Mouse (Mus musculus) brain, embryonic 18.5 days (tissue): ENCODE results near the gene Lima1.
"Not testable (repeated sequence)": the region's sequence is repeated elsewhere in the genome, so short reads cannot be mapped to it uniquely, and the experiment has no call there.

Experiments used
- DNase-seq: peaks from one replicate; pipeline ENCODE4 v3.0.0-alpha.2; 2012; ENCODE audit warnings: low read depth, low spot score

Gene Lima1

DNA sequence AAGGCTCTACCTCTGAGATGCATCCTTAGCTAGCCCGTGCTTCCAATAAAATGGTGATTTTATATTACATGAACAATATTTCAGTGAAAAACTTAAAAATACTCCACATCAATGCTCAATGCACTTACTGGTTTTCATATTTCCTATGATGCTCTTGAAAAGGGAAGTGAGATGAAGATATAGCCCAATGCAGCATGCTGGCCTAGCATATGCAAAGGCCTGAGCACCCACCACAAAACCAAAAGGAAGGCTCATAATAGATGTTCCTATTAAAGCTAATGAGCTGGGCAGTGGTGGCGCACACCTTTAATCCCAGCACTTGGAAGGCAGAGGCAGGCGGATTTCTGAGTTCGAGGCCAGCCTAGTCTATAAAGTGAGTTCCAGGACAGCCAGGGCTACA, 69.6 kb downstream of the Lima1 start:
- no peak for DNase-seq

DNA sequence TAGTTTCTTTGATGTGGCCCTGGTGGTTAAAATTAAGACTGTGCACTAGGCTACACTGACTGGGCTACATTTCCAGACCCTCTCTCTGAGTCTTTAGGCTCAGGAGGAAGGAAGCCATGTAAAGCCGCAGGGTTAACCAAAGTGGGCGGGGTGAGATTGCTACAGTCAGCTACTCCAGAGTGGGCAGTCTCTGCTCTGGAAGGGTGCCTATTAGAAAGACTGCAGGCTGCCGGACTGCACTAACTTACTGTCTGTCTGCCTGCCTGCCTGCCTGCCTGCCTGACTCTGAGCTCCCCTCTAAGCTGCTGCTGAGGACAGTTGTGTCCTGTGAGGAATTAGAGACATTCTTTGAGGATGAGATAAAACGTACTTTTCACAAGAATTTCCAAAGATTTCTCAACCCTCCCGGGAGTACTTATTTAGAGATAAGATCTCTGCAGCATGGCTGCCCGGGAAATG, 72.0 kb downstream of the Lima1 start:
- no peak for DNase-seq

DNA sequence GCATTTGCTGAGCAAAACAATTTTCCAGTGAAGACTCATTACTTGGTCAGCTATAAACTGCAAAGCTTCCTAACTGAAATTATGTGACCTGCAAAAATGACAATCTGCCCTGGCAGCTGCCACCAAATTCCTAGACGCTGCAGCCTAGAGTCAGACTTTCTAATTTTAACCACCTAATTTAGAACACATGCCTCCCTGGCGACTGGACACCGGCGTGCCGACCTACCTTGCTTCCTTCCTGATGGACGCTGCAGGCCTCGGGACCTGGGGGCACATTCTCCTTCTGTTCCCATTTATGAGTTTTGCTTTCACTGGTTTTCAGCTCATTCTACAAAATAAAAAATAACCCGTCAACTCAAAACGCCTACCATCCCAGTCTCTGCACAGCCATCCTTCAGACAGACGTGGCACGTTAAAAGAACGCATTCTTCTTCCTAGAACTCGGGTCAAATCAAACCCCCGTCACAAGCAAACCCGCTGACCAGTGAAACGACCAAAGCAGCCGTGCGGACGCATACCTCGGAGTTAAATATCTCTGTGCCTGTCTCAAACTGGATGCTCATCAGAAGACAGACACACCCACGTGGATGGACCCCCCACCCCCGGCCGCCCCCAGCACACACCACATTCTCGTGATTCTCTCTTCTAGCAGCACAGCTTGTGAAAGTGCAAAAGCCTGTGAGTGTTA, 73.2 kb downstream of the Lima1 start:
- no peak for DNase-seq

DNA sequence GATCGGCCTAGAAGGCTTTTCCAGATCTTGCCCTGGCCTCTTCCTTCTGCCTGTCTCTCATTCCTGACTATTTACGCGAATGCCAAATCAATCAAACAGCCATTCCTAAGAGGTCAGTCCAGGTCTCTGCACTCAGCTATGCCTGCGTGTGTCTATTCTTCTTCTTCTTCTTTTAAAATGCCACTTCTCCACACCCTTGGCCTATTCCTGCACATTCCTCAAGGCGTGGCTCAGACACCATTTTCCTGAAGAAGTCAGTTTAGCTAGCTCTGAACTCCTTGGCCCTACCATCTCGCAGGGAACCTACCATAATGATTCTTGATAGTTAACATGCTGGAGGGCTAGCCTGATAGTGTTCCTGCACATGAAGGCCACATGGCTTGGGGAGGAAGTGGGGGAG, 75.5 kb downstream of the Lima1 start:
- DNase-seq: no peak

DNA sequence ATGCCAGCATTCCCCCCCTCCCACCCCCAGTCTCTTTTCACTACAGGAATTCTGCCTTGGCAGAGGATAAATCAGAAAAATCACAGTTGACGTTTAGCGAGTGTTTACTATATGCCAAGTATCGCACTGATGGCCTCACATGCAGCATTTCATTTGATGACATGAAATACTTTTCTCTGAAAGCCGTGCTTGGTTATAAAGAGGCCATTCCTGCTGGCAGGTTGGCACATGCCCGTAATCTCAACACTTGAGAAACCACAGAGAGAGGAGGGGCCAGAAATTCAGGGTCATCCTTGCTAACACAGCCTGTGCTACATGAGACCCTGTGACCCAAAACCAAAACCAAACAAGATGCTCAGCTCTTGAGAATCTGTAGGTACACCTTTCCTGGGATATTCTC, 77.4 kb downstream of the Lima1 start:
- no peak for DNase-seq

DNA sequence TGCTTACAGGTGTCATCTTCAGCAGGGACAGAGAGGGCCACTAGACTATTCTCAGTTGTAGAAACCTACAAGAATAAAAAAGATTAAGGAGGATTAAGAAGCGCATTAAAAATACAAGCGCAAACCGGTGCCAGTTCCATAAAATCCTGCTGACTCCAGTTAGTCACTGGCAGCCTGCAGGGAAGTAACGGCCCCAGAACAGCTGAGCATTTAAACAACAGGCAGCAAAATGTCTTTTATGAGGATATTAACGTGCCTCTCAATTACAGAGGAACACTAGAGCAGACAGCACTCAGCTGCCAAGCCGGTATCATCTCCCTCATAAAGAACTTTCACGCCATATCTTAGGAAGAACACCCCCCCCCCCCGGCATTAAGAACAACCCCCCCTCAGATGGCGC, 78.5 kb downstream of the Lima1 start:
- DNase-seq: no peak

DNA sequence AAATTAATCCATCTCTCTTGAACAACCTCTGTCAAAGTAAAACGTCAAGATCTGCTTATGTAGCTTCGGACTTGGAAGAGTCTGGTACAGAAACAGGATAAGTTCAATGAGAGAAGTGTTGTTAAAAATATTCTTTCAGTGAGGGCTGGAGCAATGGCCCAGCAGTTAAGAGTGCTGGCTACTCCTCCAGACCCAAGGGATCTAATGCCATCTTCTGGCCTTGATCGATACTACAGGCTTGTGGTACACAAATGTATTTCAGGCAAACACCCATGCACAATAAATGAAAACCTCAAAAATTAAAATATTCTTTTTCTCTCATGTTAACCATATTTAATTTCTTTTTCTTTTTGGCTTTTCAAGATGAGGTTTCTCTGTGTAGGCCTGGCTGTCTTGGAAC, 79.2 kb downstream of the Lima1 start:
- no peak for DNase-seq

DNA sequence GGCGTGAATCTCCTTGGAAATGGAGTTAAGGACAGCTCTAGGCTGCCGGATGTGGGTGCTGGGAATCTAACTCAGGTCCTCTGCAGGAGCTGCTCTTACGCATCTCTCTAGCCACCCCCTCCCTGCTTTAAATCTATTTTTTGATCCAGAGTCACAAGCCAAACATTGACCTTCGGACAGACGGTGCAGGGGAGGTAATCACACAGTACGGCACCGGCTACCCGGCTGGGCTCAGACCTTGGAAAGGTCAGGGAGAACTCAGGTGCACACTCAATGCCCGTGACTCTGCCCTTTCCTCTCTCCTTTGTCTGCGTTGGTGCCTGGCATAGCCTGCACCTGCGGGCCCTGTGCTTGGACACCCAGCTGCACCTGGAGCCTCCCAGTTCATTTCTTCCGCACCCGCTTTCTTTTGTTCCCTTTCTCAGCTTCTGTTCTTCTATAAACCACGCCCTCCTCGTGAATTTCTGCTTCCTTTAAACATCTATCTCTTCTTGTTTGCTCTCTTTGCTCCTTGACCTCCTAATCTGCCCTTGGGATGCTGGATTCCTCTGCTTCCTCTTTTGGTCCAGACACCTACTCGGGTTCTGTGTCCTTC, 82.9 kb downstream of the Lima1 start:
- DNase-seq: no peak

DNA sequence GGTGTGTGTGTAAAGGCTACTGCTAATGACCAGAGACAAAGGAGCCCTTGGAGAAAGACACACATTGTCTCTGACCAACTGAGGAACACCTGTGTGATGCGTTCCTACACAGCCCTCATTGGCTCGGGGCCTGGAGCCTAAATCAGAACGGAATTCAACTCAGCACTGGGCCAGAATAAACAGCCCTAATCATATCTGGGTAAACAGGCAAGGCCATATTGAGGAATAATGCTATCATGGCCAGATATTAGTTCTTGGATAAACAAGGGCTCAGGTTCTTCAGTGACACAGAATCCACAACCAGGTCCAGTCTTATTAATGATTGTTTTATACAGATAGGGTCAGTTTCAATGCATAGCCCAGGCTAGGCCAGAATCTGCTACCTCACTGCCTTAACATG, 84.3 kb downstream of the Lima1 start:
- no peak for DNase-seq

DNA sequence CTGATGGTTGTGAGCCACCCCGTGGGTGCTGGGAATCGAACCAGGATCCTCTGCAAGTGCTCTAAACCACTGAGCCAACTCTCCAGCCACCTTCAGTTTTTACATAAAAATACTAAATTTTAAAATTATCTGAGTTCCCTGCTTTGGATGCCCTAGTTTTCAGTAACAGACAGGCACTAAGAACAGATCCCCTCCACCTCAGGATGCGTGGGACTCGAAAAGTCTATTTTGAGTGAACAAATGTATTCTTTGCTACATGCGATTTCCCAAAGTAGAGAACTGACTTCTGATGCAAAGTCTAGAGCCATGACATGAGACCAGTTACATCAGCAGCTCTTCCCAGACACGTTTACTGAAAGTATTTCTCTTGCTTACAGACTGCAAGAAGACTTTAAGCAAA, 84.8 kb downstream of the Lima1 start:
- no peak for DNase-seq

DNA sequence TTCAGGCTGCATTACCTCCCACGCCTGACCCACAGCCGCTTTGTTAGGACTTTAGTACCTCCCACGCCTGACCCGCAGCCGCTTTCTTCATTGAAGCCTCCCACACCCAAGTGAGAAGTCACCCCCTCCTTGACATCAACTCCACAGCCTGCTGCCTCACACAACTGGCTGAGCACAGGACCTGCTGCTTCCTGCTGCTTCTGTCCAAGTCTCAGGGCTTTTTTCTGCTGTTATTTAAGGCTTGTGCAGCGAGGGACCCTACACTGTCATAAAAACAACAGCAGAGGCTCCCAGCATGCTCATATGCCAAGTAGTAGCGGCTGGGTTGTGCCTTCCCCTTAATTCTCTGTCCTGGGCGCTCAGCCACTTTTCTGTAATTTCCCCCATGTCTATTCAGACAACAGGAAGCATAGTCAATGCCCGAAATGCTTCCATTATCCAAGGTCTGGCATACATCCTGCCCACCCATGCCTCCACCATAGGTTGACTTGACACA, 87.6 kb downstream of the Lima1 start:
- no peak for DNase-seq

DNA sequence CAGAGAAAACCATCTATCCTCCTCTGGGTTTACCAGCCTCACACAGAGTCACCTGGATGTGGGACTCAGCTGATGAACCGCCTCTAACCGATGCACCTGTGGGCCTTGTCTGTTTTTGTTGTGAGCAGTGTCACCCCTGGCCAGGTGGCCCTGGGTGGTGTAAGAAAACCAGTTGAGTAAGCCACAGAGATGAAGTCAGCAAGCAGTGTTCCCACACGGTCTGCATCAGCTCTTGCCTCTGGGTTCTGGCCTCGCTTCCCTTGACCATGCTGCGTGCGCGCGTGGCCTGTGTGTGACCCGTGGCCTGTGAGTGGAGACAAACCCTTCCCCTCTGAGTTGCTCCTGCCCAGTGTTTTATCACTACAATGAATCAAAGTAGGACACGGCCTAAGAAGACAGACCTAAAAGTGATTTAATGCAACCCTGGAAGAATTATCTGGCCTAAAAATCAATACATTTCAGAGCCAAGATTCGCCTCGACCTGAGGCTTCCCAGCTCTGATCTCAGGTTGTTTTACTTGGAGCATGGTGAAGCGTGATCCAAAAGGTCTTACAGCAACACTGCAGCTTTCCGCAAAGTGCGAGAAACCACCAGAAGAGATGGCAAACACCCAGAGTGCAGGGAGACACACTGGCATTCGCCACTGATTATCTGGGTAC, 96.5 kb downstream of the Lima1 start:
- no peak for DNase-seq

DNA sequence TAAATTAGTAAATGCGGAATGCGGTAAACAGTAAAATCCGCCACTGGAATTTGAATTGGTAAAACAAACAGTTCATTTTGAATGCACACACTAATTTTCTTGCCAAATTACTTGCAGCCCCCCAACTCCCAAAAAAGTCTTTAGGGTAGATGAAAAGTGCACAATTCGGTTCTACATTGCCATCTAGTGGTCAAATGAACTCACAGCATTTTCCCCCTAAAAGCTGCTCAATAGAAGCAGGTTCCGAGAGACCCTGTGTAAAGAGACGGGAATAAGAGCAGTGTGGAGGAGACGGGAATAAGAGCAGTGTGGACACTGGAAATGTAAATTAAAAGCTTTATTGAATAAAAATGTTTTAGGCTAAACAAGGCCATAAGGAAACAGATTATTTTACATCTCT, 97.1 kb downstream of the Lima1 start:
- no peak for DNase-seq

DNA sequence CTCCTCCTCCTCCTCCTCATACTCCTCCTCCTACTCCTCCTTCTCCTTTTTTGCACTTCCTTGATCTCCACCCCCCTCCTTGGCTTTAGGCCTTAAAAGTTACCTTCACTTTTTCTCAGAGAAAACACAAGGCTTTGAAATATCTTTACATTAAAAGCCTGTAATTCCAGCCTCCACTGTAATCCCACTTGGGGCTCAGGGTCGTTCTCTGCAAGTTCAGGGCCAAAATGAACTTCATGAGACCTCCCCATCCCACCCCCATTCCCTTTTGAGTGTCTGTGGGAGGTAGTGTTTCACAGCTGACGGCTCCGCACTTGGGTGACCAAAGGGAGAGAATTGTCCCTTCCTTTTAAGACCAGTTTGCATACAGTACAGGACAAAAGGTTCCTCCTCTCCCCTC, 102.3 kb downstream of the Lima1 start:
- DNase-seq: no peak

DNA sequence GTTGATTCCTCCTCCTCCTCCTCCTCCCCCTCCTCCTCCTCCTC, 102.6 kb downstream of the Lima1 start, which contains the start of gene Cers5:
Cers5 (minus strand) TSS at position 5 of the 44 bp plus-strand sequence.
- not testable (repeated sequence) for DNase-seq

DNA sequence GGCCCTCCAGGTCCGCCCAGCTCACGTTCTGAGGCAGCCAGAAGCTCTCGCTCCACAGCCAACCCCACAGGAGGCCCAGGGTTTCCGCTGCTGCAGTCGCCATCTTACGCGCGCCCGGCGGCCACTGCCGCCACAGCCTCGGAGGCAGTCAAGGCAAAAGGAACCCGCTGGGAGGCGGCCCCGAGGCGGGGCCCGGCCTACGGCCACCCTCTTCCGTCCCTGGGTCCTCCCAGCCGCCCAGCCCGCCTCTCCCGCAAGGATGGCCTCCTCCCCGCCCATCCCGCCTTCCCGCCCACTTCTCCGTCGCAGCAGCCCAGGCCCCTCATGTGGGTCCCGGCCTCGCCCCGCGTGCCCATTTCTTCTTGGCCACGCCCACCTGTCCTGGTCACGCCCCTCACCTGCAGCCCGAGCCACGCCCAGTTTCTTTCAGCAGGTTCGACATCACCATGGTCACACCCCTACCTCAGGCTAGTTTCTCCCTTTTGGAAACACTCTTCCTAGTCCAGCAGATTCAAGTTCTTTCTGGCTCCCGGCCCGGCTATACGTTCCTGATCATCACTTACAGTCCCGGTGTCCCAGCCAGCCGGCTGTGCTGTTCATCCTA, 102.9 kb downstream of the Lima1 start:
- DNase-seq: no peak

DNA sequence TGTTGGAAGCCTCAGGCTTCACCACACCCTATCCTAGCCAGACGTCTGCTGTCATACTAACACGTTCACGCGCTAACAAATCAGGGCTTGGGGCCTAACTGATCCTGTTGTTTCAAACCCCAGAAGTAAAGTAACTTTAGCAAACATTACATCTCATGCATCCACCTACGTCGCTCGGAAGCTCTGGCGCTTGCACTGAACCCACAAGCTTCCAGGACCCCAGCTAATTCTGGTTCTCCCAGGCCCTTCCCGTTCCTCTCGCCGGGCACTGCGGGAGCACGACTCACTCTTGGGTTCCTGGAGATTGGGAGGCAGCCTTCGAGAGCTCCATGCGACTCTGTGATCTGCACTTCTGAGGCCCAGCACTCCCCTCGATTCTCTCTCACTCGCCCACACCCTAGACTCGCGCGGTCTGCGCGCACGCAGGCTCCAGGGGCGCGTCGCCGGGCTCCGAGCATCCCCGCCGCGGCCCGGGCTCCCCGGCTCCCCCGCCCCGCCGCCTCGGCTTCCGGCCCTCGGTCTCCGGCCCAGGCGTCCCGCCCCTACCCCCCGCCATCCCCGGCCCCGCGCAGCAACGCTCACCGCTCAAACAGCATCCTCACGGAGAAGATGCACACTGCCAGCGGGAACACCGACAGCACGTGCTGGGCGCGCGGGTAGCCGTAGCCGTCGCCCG, 103.5 kb downstream of the Lima1 start:
- DNase-seq: no peak

DNA sequence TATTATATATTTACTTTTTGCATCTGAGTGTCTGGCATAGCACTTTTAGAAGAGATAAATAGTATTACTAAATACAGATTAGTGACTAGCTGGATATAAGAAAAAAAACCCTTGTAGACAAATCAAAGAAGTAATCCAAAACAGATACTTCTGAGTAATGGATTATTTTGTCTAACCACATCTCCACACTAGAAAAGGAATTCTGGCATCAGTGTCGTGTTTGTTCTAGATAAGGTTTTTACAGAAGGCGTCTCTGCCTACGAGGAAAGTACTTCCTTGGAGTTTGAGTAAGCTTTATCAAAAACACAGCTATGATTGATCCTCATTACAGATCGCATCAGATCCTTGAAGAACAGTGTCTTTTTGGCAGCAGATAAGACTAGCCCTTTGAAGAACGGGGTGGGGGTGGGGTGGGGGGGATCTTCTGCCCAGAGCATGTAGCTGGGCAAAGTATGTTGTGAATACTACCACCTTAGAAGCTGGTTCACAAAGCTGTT, 104.2 kb downstream of the Lima1 start:
- no peak for DNase-seq

DNA sequence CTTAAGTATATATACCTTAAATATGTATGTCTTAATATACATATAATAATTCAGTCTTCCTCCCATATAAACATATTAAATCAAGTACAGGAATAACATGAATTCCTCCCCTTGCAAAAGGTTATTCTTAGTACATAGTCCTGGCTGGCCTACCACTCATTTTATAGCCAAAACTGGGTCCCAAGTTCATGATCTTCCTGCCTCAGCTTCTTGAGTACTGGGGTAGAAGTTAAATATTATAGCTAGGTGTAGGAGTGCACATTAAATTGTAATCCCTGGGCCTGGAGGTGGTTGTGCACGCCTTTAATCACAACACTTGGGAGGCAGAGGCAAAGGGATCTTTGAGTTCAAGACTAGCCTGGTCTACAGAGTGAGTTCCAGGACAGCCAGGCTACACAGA, 106.5 kb downstream of the Lima1 start:
- DNase-seq: no peak

DNA sequence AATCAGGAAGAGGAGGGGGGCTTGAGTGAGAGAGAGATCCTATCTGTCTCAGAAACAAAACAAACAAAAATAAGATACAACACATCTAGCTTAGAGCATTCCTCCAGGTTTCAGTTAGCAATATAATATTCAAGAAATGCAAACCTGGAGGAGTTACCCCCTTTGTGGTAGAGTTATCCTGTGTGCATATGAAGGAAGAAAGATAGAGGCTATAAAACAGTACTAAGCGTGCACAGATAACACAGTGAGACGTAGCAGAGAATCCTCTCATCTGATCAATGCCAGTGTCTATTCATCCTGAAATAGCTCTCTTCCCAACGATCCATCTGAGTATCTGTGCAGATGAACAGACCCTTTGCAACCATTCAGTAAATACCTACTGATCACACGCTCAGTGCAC, 107.8 kb downstream of the Lima1 start:
- no peak for DNase-seq

DNA sequence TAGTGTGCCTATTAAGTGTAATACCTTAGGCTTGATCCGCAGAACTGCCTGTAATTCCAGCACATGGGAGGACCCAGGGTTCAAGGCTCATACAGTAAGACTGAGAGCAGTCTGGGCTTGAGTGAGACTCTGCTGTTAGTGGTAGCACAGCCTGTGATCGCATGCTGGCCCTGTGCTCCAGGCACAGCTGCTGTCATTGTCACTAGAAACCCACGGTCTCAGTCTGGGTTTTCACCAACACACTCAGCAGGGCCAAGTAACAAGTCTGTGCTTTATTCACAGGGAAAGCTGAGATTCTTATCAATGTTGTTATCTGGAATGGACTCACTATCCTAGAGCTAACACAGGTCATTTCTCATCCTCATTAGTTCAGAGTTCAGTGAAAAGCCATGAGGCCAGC, 121.1 kb downstream of the Lima1 start:
- DNase-seq: no peak

DNA sequence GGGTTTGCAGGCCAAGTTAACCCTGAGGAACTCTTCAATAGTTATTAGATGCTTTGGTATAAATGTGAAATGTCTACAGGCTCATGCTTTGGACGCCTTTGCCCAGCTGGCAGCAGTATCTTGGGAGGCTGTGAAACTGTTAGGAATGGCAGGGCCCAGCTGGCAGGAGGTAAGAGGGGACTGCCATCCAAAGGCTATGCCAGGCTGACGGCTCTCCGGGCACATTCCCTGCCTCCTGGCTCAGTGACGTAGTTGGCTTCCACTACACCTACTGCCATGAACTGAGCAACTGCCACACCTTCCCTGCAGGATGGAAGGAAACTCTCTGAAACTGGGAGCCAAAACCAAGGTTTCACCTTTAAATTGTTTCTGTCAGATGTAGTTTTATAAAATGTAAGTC, 135.0 kb downstream of the Lima1 start:
- DNase-seq: no peak

DNA sequence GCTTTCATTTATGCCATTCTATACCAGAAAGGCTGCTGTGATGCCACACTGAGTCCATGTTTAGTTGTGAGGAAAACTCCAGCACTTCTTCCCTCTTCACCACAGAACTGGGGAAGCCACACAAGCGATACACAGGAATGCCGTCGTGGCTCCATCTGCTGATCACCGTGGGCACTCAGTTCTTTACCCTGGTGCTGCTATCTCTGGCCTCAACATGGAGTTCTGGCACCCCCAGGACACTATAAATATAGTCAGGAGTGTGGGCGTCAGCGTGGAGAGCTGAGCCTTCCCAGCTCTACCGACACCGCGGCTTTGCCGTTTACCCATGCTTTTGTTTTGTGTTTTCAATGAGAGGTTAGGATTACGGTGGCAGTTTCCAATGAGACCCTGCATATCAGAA, 138.6 kb downstream of the Lima1 start:
- no peak for DNase-seq
